Mouse (Mus musculus) liver, embryonic 12.5 days (tissue): ENCODE data around the gene Ylpm1. TPM values are rescaled to one million over a fixed set of nuclear protein-coding genes. Genes with fewer than 3 reads are reported as not detected.

ENCODE experiments used
- ATAC-seq: fragments of 200-750 bp; cut with Nextera tagmentation; 2 replicates; pipeline ENCODE4 v1.8.0; 2017; ENCODE audit warnings: moderate number of reproducible peaks, mild to moderate bottlenecking, moderate library complexity
- H3K27ac ChIP-seq: fragments of 300-500 bp; sonication (generic); 2 replicates; pipeline ENCODE4 v1.5.1; 2016; ENCODE audit warnings: mild to moderate bottlenecking
- H3K27me3 ChIP-seq: fragments of 300-500 bp; sonication (generic); replicated peaks from 2 replicates; pipeline ENCODE4 v1.6.1; 2016; ENCODE audit warnings: mild to moderate bottlenecking, moderate library complexity
- H3K36me3 ChIP-seq: fragments of 300-500 bp; sonication (generic); 2 replicates; pipeline ENCODE4 v1.6.1; 2016; ENCODE audit warnings: mild to moderate bottlenecking, moderate library complexity
- H3K4me1 ChIP-seq: fragments of 300-500 bp; sonication (generic); 2 replicates; pipeline ENCODE4 v1.6.1; 2016
- H3K4me2 ChIP-seq: fragments of 300-500 bp; sonication (generic); 2 replicates; pipeline ENCODE4 v1.6.1; 2016; ENCODE audit warnings: mild to moderate bottlenecking, moderate library complexity
- H3K4me3 ChIP-seq: fragments of 300-500 bp; sonication (generic); 2 replicates; pipeline ENCODE4 v1.5.1; 2016; ENCODE audit warnings: mild to moderate bottlenecking, moderate library complexity
- H3K9ac ChIP-seq: fragments of 300-500 bp; sonication (generic); 2 replicates; pipeline ENCODE4 v1.6.1; 2016; ENCODE audit warnings: mild to moderate bottlenecking, moderate library complexity
- H3K9me3 ChIP-seq: fragments of 300-500 bp; sonication (generic); replicated peaks from 2 replicates; pipeline ENCODE4 v1.6.1; 2016; ENCODE audit warnings: mild to moderate bottlenecking, moderate library complexity
- WGBS: fragments of 180-500 bp; shearing (Covaris S2); methylation state at CpG from one replicate; pipeline ENCODE4 v1.1.7; 2016; ENCODE audit not compliant: insufficient replicate concordance; 5-methylcytosine and 5-hydroxymethylcytosine counted together
- polyA plus RNA-seq: library from polyadenylated mRNA; unstranded; fragments of >200 nt; fragmentation: Nextera tagmentation; extraction: Ambion mirVana; gene quantifications from 2 replicates; pipeline ENCODE4 v1.2.1, GENCODE M21; 2016

Gene Ylpm1
- polyA plus RNA-seq, 1 experiment from 2014 or later = 12.4 TPM

GRCm38 (mm10) chr12:85095859-85096258 is 99.7 kb downstream of the Ylpm1 start:
- 78% methylated on average over 7 of the region's 7 CpGs for WGBS
- no peak overlapping the region for H3K4me3 ChIP-seq
- H3K9ac ChIP-seq = no peak overlapping the region
- no peaks in the 10 kb centered on the region for H3K9me3 ChIP-seq
- H3K4me1 ChIP-seq = peaks cover 25% of the 10 kb centered on the region
- no peak overlapping the region for H3K27ac ChIP-seq
- no peak overlapping the region for H3K4me2 ChIP-seq
- ATAC-seq = no peak
- H3K27me3 ChIP-seq = no peaks in the 10 kb centered on the region
- no peaks in the 10 kb centered on the region for H3K36me3 ChIP-seq

GRCm38 (mm10) chr12:85101001-85101400 is 104.9 kb downstream of the Ylpm1 start:
- WGBS = 79% methylated on average over 14 of the region's 14 CpGs
- Histone ChIP-seq H3K27me3 (no peaks in the 10 kb centered on the region), H3K4me3 (no peak overlapping the region), H3K9ac (no peak overlapping the region), H3K4me1 (peaks cover 6% of the 10 kb centered on the region), H3K4me2 (no peak overlapping the region), H3K9me3 (no peaks in the 10 kb centered on the region), H3K27ac (no peak overlapping the region), H3K36me3 (no peaks in the 10 kb centered on the region)
- no peak for ATAC-seq

- no peak for ATAC-seq
- Histone ChIP-seq H3K4me1 (peaks cover 11% of the 10 kb centered on the region), H3K9me3 (no peaks in the 10 kb centered on the region), H3K4me2 (no peak overlapping the region), H3K36me3 (no peaks in the 10 kb centered on the region), H3K9ac (no peak overlapping the region), H3K4me3 (no peak overlapping the region), H3K27ac (no peak overlapping the region), H3K27me3 (no peaks in the 10 kb centered on the region)
- 77% methylated on average over 5 of the region's 5 CpGs for WGBS
These were observed 105.5 kb downstream of the Ylpm1 start for GRCm38 (mm10) chr12:85101521-85102106.

- Histone ChIP-seq H3K36me3 (no peaks in the 10 kb centered on the region), H3K9ac (no peak overlapping the region), H3K4me1 (peaks cover 8% of the 10 kb centered on the region), H3K27ac (no peak overlapping the region), H3K4me3 (no peak overlapping the region), H3K9me3 (no peaks in the 10 kb centered on the region), H3K4me2 (no peak overlapping the region), H3K27me3 (no peaks in the 10 kb centered on the region)
- ATAC-seq = no peak
- WGBS = 74% methylated on average over 8 of the region's 8 CpGs
These were observed 107.0 kb downstream of the Ylpm1 start for GRCm38 (mm10) chr12:85103096-85103495.

GRCm38 (mm10) chr12:85104789-85105188 is 108.7 kb downstream of the Ylpm1 start:
- no peak for ATAC-seq
- Histone ChIP-seq H3K4me3 (no peak overlapping the region), H3K36me3 (no peaks in the 10 kb centered on the region), H3K27ac (no peak overlapping the region), H3K4me2 (no peak overlapping the region), H3K9ac (no peak overlapping the region), H3K9me3 (no peaks in the 10 kb centered on the region), H3K27me3 (no peaks in the 10 kb centered on the region), H3K4me1 (peaks cover 20% of the 10 kb centered on the region)
- WGBS = 78% methylated on average over 8 of the region's 8 CpGs

GRCm38 (mm10) chr12:85106292-85106691 is 110.2 kb downstream of the Ylpm1 start:
- Histone ChIP-seq H3K27me3 (no peaks in the 10 kb centered on the region), H3K9me3 (no peaks in the 10 kb centered on the region), H3K27ac (no peak overlapping the region), H3K36me3 (no peaks in the 10 kb centered on the region), H3K4me1 (peaks cover 23% of the 10 kb centered on the region), H3K4me2 (peak overlapping the region; percentile 41), H3K9ac (no peak overlapping the region; the same call in 1 of the 2 replicates), H3K4me3 (peak overlapping the region; percentile 17; the same call in 1 of the 2 replicates)
- 7% methylated on average over 8 of the region's 8 CpGs for WGBS
- no peak for ATAC-seq

GRCm38 (mm10) chr12:85108643-85109042 is 112.5 kb downstream of the Ylpm1 start:
- no peak for ATAC-seq
- 61% methylated on average over 3 of the region's 3 CpGs for WGBS
- H3K36me3 ChIP-seq = peaks cover 11% of the 10 kb centered on the region; the same call in 1 of the 2 replicates
- H3K27me3 ChIP-seq = no peaks in the 10 kb centered on the region
- H3K4me2 ChIP-seq = no peak overlapping the region
- no peak overlapping the region for H3K4me3 ChIP-seq
- H3K9me3 ChIP-seq = no peaks in the 10 kb centered on the region
- no peak overlapping the region for H3K9ac ChIP-seq
- no peak overlapping the region for H3K27ac ChIP-seq
- peaks cover 45% of the 10 kb centered on the region for H3K4me1 ChIP-seq

GRCm38 (mm10) chr12:85109426-85109825 is 113.3 kb downstream of the Ylpm1 start:
- peaks cover 52% of the 10 kb centered on the region for H3K4me1 ChIP-seq
- H3K4me2 ChIP-seq = peak overlapping the region; percentile 94
- H3K36me3 ChIP-seq = peaks cover 15% of the 10 kb centered on the region; the same call in 1 of the 2 replicates
- no peaks in the 10 kb centered on the region for H3K9me3 ChIP-seq
- H3K9ac ChIP-seq = peak overlapping the region; percentile 95
- peak overlapping the region; percentile 92; the same call in 1 of the 2 replicates for H3K27ac ChIP-seq
- no peak for ATAC-seq
- H3K4me3 ChIP-seq = peak overlapping the region; percentile 99
- WGBS = 74% methylated on average over 4 of the region's 4 CpGs
- H3K27me3 ChIP-seq = no peaks in the 10 kb centered on the region

GRCm38 (mm10) chr12:85110011-85110697 is 114.0 kb downstream of the Ylpm1 start:
- H3K4me2 ChIP-seq = peak overlapping the region; percentile 94
- peak overlapping the region; percentile 95 for H3K9ac ChIP-seq
- H3K9me3 ChIP-seq = no peaks in the 10 kb centered on the region
- peak overlapping the region; percentile 92 for H3K27ac ChIP-seq
- H3K4me3 ChIP-seq = peak overlapping the region; percentile 99
- H3K27me3 ChIP-seq = no peaks in the 10 kb centered on the region
- 14% methylated on average over 18 of the region's 18 CpGs for WGBS
- H3K4me1 ChIP-seq = peaks cover 59% of the 10 kb centered on the region
- ATAC-seq = peak; percentile 44; the same call in 1 of the 2 replicates
- peaks cover 22% of the 10 kb centered on the region for H3K36me3 ChIP-seq

- H3K9me3 ChIP-seq = no peaks in the 10 kb centered on the region
- peak within 1 kb of the TSS; percentile 99 for H3K4me3 ChIP-seq
- under 1% methylated on average over 83 of the region's 83 CpGs for WGBS
- H3K9ac ChIP-seq = peak within 1 kb of the TSS; percentile 95
- ATAC-seq = peak; percentile 92
- peak within 1 kb of the TSS; percentile 92 for H3K27ac ChIP-seq
- H3K4me1 ChIP-seq = peaks cover 65% of the 10 kb centered on the region
- peak within 1 kb of the TSS; percentile 94 for H3K4me2 ChIP-seq
- no peaks in the 10 kb centered on the region for H3K27me3 ChIP-seq
- H3K36me3 ChIP-seq = peaks cover 30% of the 10 kb centered on the region
These were observed 114.8 kb downstream of the Ylpm1 start, which contains the start of the genes Prox2 and Dlst for GRCm38 (mm10) chr12:85110698-85111592. TSS of gene Prox2 (minus strand) at chr12:85110759. TSS of gene Dlst (plus strand) at chr12:85110833.

GRCm38 (mm10) chr12:85112550-85113251 is 116.6 kb downstream of the Ylpm1 start:
- Histone ChIP-seq H3K9me3 (no peaks in the 10 kb centered on the region), H3K4me2 (peak overlapping the region; percentile 94), H3K4me3 (peak overlapping the region; percentile 99), H3K27me3 (no peaks in the 10 kb centered on the region), H3K36me3 (peaks cover 45% of the 10 kb centered on the region), H3K9ac (peak overlapping the region; percentile 95), H3K4me1 (peaks cover 60% of the 10 kb centered on the region), H3K27ac (peak overlapping the region; percentile 92)
- ATAC-seq = peak; percentile 33; the same call in 1 of the 2 replicates
- whole genome bisulfite sequencing = 66% methylated on average over 7 of the region's 7 CpGs
